Mouse (Mus musculus) lung, adult 18-20 months (tissue): ENCODE measurements around the gene Tmem255a.

Experiments
- DNase-seq, 2 experiments: peaks; one replicate each; pipeline ENCODE4 v3.0.0; 2022; ENCODE audit warnings: mixed read lengths in 2 of 2

The Tmem255a gene

DNA sequence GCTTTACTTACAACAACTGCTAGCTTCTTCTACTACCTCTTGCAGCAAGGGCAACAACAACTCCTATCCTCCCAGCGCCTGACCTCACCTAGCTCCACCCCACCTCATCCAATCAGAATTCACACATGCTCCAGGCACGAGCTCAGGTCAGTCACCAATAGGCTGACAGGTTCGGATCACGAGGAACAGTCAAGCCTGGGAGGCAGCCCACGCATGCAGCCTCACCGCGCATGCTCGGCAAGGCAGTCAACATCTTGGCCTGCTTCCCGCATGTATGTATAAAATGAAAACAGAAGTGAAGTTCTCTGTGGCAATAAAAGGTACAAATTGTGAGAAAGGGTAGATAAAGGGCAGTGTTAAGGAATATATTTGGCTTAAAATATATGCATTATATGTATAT is 86.2 kb downstream of the Tmem255a start:
- no peak for DNase-seq

DNA sequence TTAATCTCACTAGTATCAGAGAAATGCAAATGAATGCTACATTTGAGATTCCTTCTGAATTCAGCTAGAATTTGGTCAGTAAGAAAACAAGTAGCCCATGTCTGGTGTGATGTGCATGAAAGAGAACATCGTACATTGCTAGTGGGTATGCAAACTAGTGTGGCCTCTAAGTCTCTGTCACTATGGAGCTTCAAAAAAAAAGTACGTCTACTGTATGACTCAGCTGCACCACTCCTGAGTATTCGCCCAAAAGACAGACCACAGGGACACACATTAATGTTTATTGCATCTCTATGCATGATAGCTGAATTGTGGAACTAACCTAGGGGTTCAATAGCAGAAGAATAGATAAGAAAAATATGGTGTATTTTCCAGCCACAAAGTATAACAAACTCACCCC is 86.9 kb downstream of the Tmem255a start:
- no peak for DNase-seq

DNA sequence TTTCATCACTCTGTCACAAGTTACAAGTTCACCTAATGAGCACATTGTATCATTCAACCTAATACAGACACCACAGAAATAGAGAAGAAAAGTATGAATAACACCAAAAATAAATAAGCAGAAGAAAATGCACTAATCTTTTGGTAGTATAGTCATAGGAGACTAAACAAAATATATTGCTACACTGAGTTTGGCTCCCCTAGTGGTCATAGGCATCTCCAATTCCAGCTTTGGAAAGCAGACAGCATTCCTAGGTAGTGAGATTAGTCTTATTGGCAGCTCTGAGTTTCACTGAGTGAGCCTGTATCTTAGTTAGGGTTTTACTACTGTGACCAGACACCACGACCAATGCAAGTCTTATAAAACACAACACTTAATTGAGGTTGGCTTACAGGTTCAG is 93.1 kb downstream of the Tmem255a start:
- DNase-seq, result no peak
